ENCODE assay signal across 25 mouse cellular contexts in genomic region chr10:96342476-96342875, GRCm38 (mm10).
DNase-seq lines count a peak whose midpoint lies in the region; ATAC-seq and TF ChIP-seq lines count a peak whose summit lies in the region.
"Had no signal": no experiment of that assay in that cellular context is flagged by ENCODE, and none has a peak within 500 bp of the region (broad histone marks: within the 10 kb centered on the region; RNA-seq: fewer than 3 reads in every experiment).

No protein-coding gene starts in this region.

- ATAC-seq in heart, postnatal 0 days (ENCODE audit: insufficient read depth, low read depth): no peak
- ATAC-seq in CD4-positive, CD25-positive, alpha-beta regulatory T cell, adult 4 months: peak; percentile 56
- ATAC-seq in hindbrain, embryonic 13.5 days (ENCODE audit: low FRiP score): no peak
- ATAC-seq: hindbrain, postnatal 0 days; intestine, embryonic 16.5 days; Patski had no signal

- H3K27ac ChIP-seq in heart, postnatal 0 days (ENCODE audit: low read depth): no peak overlapping the region
- no peak overlapping the region for H3K27ac ChIP-seq in heart, adult 2 months
- no peak overlapping the region for H3K27ac ChIP-seq in hindbrain, embryonic 13.5 days
- H3K27ac ChIP-seq: forebrain, embryonic 12.5 days; hindbrain, embryonic 10.5 days; hindbrain, postnatal 0 days; liver, embryonic 13.5 days; lung, embryonic 15.5 days; neural tube, embryonic 12.5 days had no signal

- no peaks in the 10 kb centered on the region for H3K79me2 ChIP-seq in heart, adult 2 months (replicated peaks; ENCODE audit: control insufficient read depth, insufficient read depth, low read length)

- no peak for TF ChIP-seq CTCF in heart, postnatal 0 days (IDR thresholded peaks at IDR 0.05; ENCODE audit: low read depth)
- no peak for TF ChIP-seq CTCF in heart, adult 2 months (IDR thresholded peaks at IDR 0.05)

- no peaks in the 10 kb centered on the region for H3K36me3 ChIP-seq in heart, postnatal 0 days (replicated peaks; ENCODE audit: control insufficient read depth, insufficient read depth, low read length)
- no peaks in the 10 kb centered on the region for H3K36me3 ChIP-seq in heart, adult 2 months (ENCODE audit: control insufficient read depth, insufficient read depth, low read length)
- H3K36me3 ChIP-seq in hindbrain, embryonic 13.5 days: no peaks in the 10 kb centered on the region
- H3K36me3 ChIP-seq: forebrain, embryonic 12.5 days; G1E; hindbrain, embryonic 10.5 days; liver, embryonic 13.5 days; lung, embryonic 15.5 days; neural tube, embryonic 12.5 days had no signal

- no peak overlapping the region for H3K9ac ChIP-seq in heart, postnatal 0 days (replicated peaks; ENCODE audit: low read depth, low read length)
- H3K9ac ChIP-seq in heart, adult 2 months (ENCODE audit: low read depth, low read length): no peak overlapping the region
- H3K9ac ChIP-seq in hindbrain, embryonic 13.5 days: no peak overlapping the region
- H3K9ac ChIP-seq: forebrain, embryonic 12.5 days; liver, embryonic 13.5 days; lung, embryonic 15.5 days; neural tube, embryonic 12.5 days had no signal

- no peak for TF ChIP-seq POLR2A in heart, adult 2 months (IDR thresholded peaks at IDR 0.05; ENCODE audit: insufficient read depth, low read depth, low read length)

- H3K4me1 ChIP-seq in heart, postnatal 0 days (ENCODE audit: control insufficient read depth, insufficient read depth): no peaks in the 10 kb centered on the region
- H3K4me1 ChIP-seq in heart, adult 2 months (ENCODE audit: control insufficient read depth, insufficient read depth, low read length): no peaks in the 10 kb centered on the region
- H3K4me1 ChIP-seq in hindbrain, embryonic 13.5 days (replicated peaks): no peaks in the 10 kb centered on the region
- H3K4me1 ChIP-seq: liver, embryonic 13.5 days; neural tube, embryonic 12.5 days had no signal

- DNase-seq in heart, postnatal 0 days (ENCODE audit: low spot score): peak; percentile 30
- DNase-seq in heart, adult 2 months: no peak
- peak; percentile 16 for DNase-seq in kidney, postnatal 14 days
- no peak for DNase-seq in kidney, postnatal 10 days
- peak; percentile 55 for DNase-seq in lung, postnatal 36 days
- DNase-seq: adrenal gland, adult 8-10 months; cerebellum, adult 18-20 months; cerebellum, postnatal 14 days; gastrocnemius, postnatal 25 days; layer of hippocampus, adult 9-11 months; liver, embryonic 13.5 days; midbrain, embryonic 14.5 days; retina, postnatal 1 day; thymus, adult 2 months; thymus, postnatal 4 days had no signal

- no peaks in the 10 kb centered on the region for H3K9me3 ChIP-seq in heart, postnatal 0 days (replicated peaks; ENCODE audit: control insufficient read depth, low read length)
- H3K9me3 ChIP-seq in hindbrain, embryonic 13.5 days: no peaks in the 10 kb centered on the region
- H3K9me3 ChIP-seq: forebrain, embryonic 12.5 days; hindbrain, embryonic 10.5 days; liver, embryonic 13.5 days; lung, embryonic 15.5 days; neural tube, embryonic 12.5 days had no signal

- no peaks in the 10 kb centered on the region for H3K27me3 ChIP-seq in heart, postnatal 0 days (ENCODE audit: control insufficient read depth, insufficient read depth, low read length)
- no peaks in the 10 kb centered on the region; the same call in 1 of the 2 replicates for H3K27me3 ChIP-seq in heart, adult 2 months (ENCODE audit: control insufficient read depth, insufficient read depth, low read length)
- H3K27me3 ChIP-seq in hindbrain, embryonic 13.5 days: no peaks in the 10 kb centered on the region
- H3K27me3 ChIP-seq: forebrain, embryonic 12.5 days; liver, embryonic 13.5 days; lung, embryonic 15.5 days; neural tube, embryonic 12.5 days; Patski had no signal

- intact Hi-C loops in heart, adult 2 months (cut with DNase I): no loop called here

- WGBS in heart, postnatal 0 days: 54% methylated on average over 3 of the region's 3 CpGs
- 60% methylated on average over 3 of the region's 3 CpGs for WGBS in heart, adult 2 months
- WGBS in hindbrain, embryonic 13.5 days: 68% methylated on average over 3 of the region's 3 CpGs

- TF ChIP-seq EP300 in heart, postnatal 0 days (IDR thresholded peaks at IDR 0.05; ENCODE audit: low read depth): no peak
- TF ChIP-seq EP300 in heart, adult 2 months (IDR thresholded peaks at IDR 0.05; ENCODE audit: insufficient read depth, low read depth, low read length): no peak

- no peak overlapping the region for H3K4me2 ChIP-seq in heart, postnatal 0 days (ENCODE audit: low read depth, low read length)
- no peak overlapping the region for H3K4me2 ChIP-seq in hindbrain, embryonic 13.5 days
- H3K4me2 ChIP-seq: forebrain, embryonic 12.5 days; liver, embryonic 13.5 days; lung, embryonic 15.5 days; neural tube, embryonic 12.5 days had no signal

- no peak overlapping the region for H3K4me3 ChIP-seq in heart, postnatal 0 days (ENCODE audit: low read depth, low read length)
- no peak overlapping the region for H3K4me3 ChIP-seq in heart, adult 2 months
- no peak overlapping the region for H3K4me3 ChIP-seq in hindbrain, embryonic 13.5 days
- H3K4me3 ChIP-seq: forebrain, embryonic 12.5 days; hindbrain, embryonic 10.5 days; liver, embryonic 13.5 days; lung, embryonic 15.5 days; neural tube, embryonic 12.5 days had no signal

Comparison
In these comparisons a context has a peak if more than half of its experiments do, and no peak if none do; other contexts are left out.
1. DNase-seq: peak in heart, postnatal 0 days (single experiment), kidney, postnatal 14 days (single experiment) and lung, postnatal 36 days (single experiment); none in heart, adult 2 months (0 of 2) and kidney, postnatal 10 days (single experiment).